Mouse (Mus musculus) CD8-positive naive resting alpha-beta T cell, adult 2 months (primary cell): ENCODE measurements around the gene Hcrt.

ENCODE experiments used
- DNase-seq, 2 experiments: peaks; one replicate each; pipeline ENCODE4 v3.0.0; 2022; ENCODE audit warnings: low read depth in 2 of 2, low spot score in 2 of 2

Hcrt gene

DNA sequence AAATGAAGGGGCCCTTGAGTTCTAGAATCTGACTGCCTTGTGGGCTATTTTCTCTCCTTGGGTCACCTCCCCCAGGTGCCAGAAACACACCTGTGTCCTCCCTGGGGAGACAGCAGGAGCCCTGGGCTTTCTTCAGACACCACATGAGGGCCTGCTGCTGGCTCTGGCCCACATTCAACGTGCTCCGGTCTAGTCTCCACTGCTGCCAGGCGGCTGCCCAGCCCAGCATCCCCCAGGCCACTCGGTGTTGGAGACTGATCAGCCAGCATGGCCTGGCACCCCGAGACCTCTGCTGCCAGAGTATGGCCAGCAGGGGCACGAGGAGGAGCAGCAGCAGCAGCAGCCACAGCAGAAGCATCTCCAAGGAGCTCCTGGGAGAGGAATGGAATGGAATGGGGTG lies 7.2 kb upstream of the Hcrt start:
- DNase-seq: no peak

DNA sequence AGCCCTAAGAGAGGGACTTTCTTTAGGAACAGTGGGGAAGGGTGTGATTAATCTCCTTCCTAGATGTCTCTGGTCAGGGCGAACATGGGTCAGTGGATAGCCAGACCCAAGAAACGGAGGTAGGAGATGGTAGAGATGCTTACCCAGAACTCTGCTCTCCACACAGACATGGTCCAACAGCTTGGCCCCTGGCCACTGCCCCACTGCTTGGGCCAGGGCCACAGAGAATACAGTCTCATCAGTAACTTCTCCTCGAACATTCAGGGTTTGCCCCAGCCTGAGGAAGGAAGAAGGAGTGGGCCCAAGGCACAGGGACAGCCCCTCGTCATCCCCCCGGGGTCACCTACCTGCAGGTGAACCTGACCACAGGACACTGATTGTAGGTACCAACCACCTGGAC lies 5.1 kb upstream of the Hcrt start:
- DNase-seq: no peak

DNA sequence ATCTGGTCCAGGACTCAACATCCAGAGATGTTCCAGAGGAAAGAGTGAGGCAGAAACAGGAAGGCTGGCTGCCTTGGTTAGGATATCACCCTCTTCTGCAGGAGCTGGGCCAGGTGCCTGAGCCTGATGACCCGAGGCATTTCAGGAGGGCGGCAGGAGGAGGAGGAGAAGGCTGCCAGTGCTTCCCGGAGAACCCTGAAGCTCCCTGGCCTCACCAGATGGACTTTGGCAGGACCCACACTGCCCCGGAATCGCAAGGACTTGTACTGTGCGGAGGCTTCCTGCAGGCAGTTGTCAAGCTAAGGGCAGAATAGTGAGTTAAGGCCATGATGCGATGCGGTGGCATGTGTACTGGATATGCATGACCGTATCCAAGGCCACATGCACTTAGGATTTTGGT lies 4.0 kb upstream of the Hcrt start:
- DNase-seq: no peak

DNA sequence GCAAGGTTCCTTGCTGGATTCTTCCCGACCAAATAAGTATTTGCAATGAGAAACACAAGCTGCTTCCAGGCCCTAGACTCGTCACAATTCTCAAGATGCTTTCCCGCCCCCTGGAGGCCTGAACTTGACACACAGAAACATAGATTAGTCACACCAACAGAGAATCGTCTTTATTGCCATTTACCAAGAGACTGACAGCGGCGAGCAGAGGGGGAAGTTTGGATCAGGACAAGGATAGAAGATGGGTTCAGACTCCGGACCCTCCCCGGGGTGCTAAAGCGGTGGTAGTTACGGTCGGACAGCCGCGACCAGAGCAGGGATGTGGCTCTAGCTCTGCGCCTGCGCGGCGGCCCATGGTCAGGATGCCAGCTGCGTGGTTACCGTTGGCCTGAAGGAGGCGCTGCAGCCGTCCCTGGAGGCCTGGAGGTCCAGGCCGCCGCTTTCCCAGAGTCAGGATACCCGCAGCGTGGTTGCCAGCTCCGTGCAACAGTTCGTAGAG lies 1.1 kb downstream of the Hcrt start:
- peak; percentile 66 to 86 for DNase-seq

DNA sequence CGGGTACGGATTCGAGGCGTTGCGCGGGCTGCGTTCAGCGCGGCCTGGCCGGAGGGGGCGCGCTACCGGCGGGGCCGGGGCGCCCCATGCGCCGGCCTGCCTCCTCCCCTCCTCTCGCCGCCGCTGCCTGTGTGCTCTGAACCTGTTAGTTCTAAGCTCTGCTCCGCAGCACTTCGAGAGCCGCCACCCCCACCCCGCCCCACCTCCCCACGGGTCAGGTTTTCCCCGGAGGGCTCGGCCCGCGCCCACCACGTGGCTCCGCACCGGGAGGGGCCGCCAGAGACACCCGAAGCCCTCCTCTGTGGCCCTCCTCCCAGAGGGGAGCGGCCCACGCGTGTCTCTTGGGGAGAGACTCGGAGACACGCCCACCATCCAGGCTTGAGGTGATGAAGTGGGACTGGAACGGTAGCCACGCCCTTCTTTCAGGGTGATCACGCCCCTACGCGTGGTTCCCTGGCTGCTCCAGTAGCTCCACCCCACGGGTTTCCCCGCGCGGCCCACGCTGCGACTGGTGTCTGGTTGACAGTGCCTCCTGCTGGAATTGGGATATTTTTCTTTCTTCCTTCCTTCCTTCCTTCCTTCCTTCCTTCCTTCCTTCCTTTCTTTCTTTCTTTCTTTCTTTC lies 3.0 kb downstream of the Hcrt start, which contains the start of gene Kcnh4:
TSS of gene Kcnh4 (minus strand) at position 332 of the 623 bp plus-strand sequence.
- DNase-seq: peak; percentile 65 to 74

DNA sequence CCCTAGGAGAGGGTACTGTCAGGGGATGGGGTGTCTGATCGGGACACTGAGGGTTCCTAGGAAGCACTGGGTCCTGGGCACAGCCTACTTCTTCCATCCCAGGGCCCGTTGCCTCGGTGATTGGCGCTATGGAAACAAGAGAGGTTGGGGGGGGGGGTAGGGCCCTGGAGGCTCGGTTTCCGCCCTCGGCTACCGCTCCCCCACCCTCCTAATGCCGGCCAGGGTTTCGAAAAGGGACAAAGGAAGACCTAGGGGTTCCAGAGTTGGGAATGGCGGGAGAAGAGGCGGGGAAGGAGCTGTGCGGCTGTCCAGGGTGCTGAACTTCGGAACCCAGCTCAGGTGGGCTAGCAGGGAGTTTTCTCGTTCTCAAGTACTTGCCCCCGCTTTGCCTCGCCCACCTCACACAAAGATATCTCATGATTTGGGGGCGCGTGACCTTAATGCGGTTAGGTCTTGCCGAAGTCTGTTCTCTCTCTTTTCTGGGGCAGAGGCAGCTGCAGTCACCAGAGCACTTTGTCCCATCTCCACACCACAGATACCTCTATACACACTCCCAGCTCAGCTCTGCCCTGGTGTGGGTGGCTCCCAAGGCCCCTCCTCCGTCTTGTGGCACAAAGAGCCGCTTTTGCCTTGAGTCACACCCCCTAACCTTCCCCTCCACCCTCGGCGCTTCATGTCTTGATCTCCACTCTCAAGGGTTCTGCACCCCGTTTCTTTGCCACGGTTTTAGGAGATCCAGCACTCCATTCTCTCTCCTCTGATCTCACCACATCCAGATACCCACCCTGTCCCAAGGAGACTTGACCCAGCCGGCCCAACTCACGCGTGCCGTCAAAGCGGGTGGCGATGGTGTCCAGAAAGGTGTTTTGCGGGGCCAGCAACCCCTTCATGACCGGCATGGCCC lies 3.8 kb downstream of the Hcrt start:
- peak in 1 of 2 experiments; percentile 40 for DNase-seq

DNA sequence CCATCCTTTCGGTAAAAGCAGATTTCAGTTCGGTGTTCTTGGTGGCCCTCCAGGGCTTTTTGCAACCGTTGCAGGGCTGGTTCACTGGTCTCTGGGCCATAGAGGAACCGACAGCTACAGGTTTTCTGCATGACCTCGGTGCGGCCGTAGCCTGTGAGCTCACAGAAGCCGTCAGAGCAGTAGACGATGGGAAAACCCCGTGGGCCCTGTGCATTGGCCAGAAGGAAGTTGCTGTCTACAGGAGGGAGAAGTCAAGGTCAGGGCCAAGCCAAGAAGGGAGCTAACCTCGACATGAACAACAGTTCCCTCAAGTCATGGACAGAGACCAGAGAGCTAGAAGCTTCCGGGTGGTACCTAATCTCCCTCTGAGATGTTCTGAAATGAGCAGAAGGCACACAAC lies 5.2 kb downstream of the Hcrt start:
- no peak for DNase-seq

DNA sequence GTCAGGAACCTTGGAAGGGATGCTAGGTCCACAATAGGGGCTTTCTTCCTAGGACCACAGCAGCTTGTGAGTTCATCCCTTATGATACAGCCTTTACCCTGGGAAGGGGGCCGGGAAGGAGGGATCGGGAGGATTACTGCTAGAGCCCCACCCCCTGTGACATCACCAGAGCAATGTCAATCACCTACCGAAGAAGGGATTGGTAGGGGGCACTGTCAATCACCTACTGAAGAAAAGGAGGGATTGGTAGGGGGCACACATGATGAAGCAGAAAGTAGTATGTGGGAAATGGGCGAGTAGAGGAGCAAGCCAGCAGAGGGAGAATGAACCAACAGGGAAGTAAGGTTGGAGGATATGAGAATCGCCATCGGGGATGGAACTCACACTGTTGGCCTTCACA lies 6.3 kb downstream of the Hcrt start:
- no peak for DNase-seq

DNA sequence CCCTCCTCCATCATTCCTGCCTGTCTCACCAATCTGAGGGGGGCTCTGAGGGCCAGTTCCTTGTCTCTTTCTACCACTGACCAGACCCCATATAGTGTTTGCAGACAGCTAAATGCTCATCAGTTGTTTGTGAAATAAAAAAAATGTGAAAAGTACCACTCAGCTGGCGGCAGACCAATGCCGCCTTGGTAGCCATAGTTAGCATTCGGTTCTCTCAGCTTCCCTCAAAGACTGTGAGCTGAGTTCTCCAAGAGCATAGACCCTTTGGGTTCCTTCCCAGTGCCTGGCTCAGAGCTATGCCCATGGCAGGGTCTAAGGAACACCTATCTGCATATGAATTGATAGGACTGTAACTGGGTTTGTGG lies 8.1 kb downstream of the Hcrt start:
- DNase-seq: no peak

DNA sequence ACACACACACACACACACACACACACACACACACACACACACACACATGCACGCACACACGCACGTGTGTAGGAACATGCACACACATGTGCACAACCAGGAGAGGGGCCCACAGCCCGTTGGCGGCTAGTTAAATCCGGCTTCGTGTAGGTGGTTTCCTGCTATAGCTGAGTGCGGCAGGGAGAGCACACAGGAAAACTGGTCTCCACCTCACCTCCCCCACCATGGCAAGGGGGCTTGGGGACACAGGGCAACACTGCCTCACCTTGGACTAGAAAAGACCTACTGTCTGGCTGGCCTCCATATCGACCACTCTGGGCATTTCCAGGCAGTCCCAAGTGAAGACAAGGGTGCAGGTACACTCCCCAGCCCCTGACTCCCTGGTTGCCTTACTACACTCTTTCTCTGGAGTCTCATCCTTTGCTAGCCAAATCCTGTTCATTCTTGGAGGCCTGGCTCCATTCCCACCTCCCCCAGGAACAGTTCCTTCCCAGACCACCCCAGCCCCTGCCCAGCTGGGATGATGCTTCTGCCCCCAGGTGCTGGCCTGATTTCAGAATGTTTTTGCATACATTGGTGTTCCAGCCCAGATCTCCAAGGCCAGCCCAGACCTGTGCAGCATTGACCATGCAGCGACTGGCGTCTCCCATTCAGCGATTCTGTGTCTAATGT lies 8.6 kb downstream of the Hcrt start:
- no peak for DNase-seq

DNA sequence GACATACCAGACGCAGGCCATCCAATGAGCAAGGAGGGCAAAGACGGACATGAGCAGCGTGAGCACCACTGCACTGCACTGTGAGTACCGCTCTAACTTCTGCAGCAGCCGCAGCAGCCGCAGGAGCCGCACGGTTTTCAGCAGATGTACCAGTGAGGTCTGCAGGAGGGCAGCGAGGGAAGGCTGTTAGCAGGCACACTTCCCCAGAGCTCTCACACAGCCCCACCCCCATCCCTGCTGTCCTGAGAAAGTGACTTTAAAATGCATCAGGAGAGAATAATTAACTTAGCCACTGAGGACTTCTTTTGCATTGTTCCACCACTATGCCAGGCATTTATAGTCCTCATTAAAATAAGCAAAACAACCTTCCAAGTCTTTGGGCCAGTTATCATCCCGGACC lies 10.4 kb downstream of the Hcrt start:
- no peak for DNase-seq

DNA sequence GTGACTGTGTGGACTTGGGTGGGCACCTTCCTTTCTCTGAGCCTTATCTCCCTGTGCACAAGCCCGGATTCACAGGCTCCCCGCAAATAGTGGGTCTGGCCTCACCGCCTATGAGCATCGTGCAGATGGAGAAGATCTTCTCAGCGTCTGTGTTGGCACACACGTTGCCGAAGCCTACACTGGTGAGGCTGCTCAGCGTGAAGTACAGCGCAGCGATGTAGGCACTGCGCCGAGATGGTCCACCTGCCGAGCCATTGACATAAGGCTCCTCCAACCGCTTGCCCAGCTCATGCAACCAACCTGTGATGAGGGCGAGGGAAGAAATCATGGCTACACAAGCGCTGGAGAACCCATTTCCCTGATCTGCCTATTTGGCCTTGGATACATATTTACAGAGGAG lies 12.6 kb downstream of the Hcrt start:
- no peak for DNase-seq

DNA sequence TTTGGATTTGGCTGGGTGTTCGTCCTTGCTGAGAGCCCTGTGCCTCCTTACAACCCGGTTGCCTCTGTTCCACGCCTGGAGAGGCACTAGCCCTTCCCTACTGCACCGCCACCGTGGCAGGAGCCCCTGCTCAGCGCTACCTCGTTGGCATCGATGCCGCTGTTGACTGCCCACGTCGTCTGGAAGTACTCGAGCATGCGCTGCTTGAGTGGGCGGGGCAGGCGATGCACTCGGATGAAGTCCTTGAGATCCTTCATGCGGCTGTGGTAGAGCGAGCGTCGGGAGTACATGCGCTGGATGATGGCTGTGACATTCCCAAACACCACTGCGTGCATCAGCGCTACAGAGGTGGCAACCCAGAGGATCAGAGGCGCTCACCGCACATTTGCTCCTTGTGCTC lies 13.3 kb downstream of the Hcrt start:
- no peak for DNase-seq

DNA sequence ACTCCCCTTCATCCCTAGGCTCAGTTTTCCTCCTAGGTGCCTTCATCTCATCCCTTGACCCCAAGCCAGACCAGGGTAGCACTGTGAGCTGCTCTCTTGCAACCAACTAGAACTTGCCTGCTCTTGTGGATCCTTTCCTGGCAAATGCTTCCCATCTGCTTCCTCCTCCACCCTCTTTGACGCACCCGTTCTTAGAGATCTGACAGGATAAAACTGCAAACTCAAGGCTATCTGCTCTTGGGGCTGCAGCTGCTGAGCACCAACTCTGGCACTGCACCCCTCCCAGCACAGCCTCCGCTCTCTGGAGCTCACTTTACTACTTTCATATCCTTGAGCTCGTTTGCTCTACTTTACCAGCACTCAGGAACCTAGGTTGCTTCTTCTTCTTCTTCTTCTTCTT lies 14.1 kb downstream of the Hcrt start:
- DNase-seq: no peak

DNA sequence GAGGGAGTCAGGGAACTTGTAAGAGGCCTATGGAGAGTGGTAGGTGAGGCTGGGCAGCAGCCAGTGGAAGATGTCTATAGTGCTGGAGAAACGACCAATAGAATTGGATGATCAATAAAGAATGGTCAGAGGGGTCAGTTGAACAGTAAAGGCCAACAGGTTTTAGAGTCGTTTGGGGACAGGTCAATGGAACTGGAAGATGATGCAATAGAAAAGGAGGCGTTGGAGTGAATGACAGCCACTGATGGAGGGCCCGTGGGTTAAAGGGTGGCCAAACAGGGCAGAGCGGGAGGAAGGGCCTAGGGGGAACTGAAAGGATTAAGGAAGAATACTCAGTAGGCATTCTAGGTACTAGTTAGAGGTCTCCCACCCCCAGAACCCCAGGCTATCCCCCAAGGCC lies 15.6 kb downstream of the Hcrt start:
- no peak for DNase-seq

DNA sequence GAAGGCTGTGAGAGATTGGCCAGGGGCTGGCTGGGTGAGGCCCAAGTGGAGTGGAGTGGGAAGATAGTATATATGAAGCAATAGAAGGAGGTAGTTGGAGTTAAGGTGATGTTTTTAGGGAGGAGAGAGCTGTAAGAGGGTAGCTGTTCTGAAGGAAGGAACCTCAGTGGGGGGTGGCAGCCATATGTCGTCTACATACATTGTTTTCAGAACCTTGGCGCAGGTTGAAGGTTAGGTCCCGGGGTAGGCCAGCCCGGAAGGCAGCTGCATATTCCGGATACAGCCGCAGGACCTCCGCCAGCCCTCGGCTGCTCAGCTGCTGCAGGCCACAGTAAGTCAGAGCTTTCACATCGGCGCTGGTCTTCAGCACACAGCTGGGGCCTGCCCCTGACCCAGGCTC lies 16.2 kb downstream of the Hcrt start:
- no peak for DNase-seq

DNA sequence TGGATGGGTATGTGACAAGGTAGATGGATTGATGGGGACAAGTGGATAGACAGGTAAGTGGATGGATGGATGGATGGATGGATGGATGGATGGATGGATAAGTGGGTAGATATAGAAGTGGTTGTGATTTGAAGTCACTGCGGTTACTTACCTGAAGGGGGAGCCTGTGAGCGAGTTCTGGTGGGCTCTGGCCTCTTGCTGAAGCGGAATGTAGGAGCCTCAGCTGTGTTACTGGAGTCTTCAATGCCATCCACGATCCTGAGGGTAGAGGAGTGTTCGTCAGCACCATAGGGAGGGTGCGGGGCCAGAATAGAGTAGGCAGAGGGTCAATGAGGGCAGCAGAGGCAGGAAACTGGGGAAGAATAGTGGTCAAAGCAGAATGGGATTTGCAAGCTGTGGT lies 17.6 kb downstream of the Hcrt start:
- DNase-seq: peak; percentile 47 to 63

DNA sequence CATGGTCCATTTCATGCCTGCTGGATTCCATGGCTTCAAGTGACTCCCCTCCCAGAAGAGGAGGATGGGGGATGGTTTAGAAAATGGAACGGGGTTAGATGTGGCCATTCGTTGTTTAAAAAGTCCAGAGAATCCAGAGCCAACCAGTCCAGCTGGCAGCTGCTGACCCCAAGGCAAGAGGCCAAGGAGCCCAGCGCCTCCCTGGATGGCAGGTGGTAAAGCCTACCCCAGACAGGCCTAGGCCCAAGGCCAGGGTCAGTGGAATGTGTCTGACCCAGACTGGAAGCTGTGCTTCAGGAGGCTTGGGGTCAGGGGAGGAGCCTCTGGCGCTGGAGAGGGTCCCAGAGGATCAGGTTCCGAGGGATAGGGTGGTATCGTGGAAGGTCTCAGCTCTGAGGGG lies 21.4 kb downstream of the Hcrt start:
- no peak for DNase-seq

DNA sequence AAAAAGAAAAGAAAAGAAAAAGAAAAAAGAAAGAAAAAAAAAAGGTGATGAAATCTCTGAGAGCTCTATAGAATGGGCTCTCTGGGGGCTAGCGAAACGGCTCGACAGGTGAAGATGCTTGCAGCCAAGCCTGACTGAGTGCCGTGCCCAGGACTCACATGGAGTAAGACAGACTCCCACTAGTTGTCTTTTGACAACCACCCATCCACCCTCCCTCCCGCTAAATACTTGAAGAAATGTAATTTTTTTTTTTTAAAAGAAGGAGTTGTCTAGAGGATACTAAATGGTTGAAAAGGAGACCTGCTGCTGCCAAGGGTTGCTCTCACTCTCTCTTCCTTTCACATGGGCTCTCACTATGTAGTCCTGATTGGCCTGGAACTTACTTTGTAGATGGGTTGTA lies 24.0 kb downstream of the Hcrt start:
- no peak for DNase-seq

DNA sequence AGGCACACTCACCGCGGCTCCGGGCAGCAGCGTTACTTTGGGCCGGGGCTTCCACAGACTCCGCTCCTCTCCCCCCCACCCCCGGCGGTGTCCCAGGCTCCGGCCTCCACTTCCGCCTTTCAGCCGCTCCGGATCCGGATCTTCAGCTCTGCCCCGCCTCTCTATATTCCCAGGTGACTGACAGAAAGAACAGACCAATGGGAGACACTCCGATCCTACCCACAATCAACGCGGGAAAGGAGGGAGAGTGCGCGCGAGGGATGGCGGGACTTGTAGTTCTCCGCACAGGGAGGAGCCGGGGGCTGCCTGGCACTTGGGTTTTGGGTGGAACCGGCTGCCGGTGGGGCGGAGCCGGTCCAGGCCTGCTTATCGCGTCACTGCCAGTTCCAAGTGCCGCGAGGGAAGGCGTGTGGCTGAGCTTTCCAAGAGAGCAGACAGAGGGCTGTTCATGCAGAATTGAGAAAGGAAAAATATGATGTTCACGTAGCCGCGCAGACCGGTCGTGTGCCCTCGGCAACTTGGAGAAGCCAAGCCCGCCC lies 24.6 kb downstream of the Hcrt start, which contains the start of gene Rab5c:
TSS of gene Rab5c (minus strand) at position 150 of the 539 bp plus-strand sequence.
- peak; percentile 97 to 99 for DNase-seq

DNA sequence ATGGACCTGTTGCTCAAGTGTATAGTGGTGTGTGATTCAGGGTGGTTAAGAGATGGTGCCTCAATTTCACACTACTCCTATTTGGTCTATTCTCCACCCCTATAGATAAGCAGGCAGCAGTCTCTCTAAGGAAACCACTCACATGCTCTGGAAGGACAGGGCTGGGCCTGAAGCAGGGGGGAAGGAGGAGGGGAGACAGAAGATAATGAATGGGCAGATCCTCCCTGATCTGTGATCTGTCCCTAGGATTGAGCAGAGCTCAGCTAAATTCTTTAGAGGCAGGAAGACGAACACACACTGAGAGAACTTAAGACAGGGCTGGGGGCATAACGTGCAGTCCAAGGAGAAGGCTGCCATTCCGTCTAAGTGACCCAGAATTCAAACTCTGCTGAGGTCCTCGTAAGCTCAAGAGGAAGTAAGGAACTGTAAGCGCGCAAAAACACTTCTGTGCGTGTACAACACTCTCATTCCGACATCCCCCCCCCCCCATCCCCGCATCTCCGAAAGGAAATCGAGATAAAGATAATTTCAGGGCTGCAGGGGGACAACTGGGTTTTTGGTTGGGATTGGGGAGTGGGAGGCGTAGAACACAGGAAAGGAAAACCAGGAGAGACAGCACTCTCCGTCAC lies 25.5 kb downstream of the Hcrt start:
- no peak for DNase-seq
